Mouse (Mus musculus) ES-E14 (cell line): Measurements from ENCODE around the gene Cib3. TPM values are rescaled to one million over a fixed set of nuclear protein-coding genes. Genes with fewer than 3 reads are reported as not detected.

ENCODE experiments used
- DNase-seq: peaks from one replicate; pipeline ENCODE4 v3.0.0-alpha.2; 2013; ENCODE audit warnings: low read depth, low spot score
- H3K27ac ChIP-seq: 2 replicates; pipeline ENCODE4 v1.5.1; 2012; ENCODE audit warnings: low read depth, mild to moderate bottlenecking, low read length, moderate library complexity, mixed read lengths; ENCODE audit not compliant: poor library complexity, insufficient read depth, severe bottlenecking
- H3K36me3 ChIP-seq: 2 replicates; pipeline ENCODE4 v1.6.1; 2012; ENCODE audit warnings: mild to moderate bottlenecking, low read length, moderate library complexity, mixed read lengths; ENCODE audit not compliant: control insufficient read depth, poor library complexity, insufficient read depth, severe bottlenecking
- H3K4me1 ChIP-seq, 2 experiments: fragments of 150-350 bp in 1 of 2; sonication (generic) in 1 of 2; 2 replicates each; pipeline ENCODE4 v1.6.1; 2012; ENCODE audit warnings: low read length in 2 of 2, mild to moderate bottlenecking in 1 of 2, mixed read lengths in 1 of 2; ENCODE audit not compliant: control insufficient read depth in 2 of 2, insufficient read depth in 2 of 2, poor library complexity in 1 of 2
- H3K4me3 ChIP-seq, 2 experiments: fragments of 150-350 bp in 1 of 2; sonication (generic) in 1 of 2; 2 replicates each; pipeline ENCODE4 v1.5.1; 2012; ENCODE audit warnings: low read length in 2 of 2, low read depth in 1 of 2, mild to moderate bottlenecking in 1 of 2, mixed read lengths in 1 of 2; ENCODE audit not compliant: insufficient read depth in 1 of 2, poor library complexity in 1 of 2, severe bottlenecking in 1 of 2
- H3K9ac ChIP-seq: 2 replicates; pipeline ENCODE4 v1.6.1; 2012; ENCODE audit warnings: low read depth, mild to moderate bottlenecking, low read length, mixed read lengths; ENCODE audit not compliant: poor library complexity, insufficient read depth, severe bottlenecking
- H3K9me3 ChIP-seq: fragments of 150-350 bp; sonication (generic); 2 replicates; pipeline ENCODE4 v1.6.1; 2012; ENCODE audit warnings: low read depth, mild to moderate bottlenecking, low read length; ENCODE audit not compliant: control insufficient read depth, insufficient read depth
- CHD2 ChIP-seq: IDR thresholded peaks from 2 replicates; pipeline ENCODE4 v1.6.1; 2014; ENCODE audit warnings: mild to moderate bottlenecking, low read depth, low read length, inconsistent platforms
- HCFC1 ChIP-seq: IDR thresholded peaks from 2 replicates; pipeline ENCODE4 v1.6.1; 2012; ENCODE audit warnings: low read length, inconsistent platforms, borderline replicate concordance; ENCODE audit not compliant: insufficient read depth
- MAFK ChIP-seq: IDR thresholded peaks from 2 replicates; pipeline ENCODE4 v1.6.1; 2014; ENCODE audit warnings: mild to moderate bottlenecking, low read depth, low read length, inconsistent platforms; ENCODE audit not compliant: insufficient read depth
- ZC3H11A ChIP-seq: IDR thresholded peaks from 2 replicates; pipeline ENCODE4 v1.6.1; 2012; ENCODE audit warnings: low read depth, mild to moderate bottlenecking, inconsistent platforms, low read length, borderline replicate concordance
- ZNF384 ChIP-seq: IDR thresholded peaks from 2 replicates; pipeline ENCODE4 v1.6.1; 2012; ENCODE audit warnings: low read depth, low read length, inconsistent platforms
- in situ Hi-C, 2 experiments: fragments of 600-800 bp; cut with MboI; formaldehyde crosslinking; loops; one replicate each; pipeline ENCODE4 v1.15.1; 2025; ENCODE audit warnings: low sequenced_read_pairs in 2 of 2, inconsistent platforms in 1 of 2; ENCODE audit not compliant: unreplicated experiment in 2 of 2
- total RNA-seq: library from RNA; depleted of rRNA; stranded (reverse); fragments of 300-350 nt; gene quantifications from 2 replicates; pipeline ENCODE4 v1.2.3, GENCODE M21; 2012; rRNA removed

Gene Cib3
- total RNA-seq: 0.31 and 0.37 TPM in 2 replicates

DNA sequence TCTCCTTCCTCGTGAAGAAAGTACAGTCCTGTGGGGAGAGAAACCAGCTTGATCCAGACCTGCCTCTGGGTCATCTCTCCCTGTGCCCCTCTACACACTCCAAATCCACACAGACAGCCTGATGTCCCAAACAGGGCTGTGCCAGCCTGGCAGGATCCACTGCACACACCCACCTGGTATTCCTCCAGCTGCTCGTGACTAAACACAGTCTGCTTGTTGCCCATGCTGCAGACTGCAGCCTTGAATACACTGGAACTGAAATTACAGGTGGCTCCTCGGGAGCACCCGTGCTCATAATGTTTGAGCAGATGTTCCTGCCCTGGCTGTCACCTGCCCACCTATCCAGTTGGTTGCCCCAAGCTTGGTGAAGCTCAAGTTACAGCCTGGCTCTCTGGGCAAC lies at the start of gene Cib3:
Gene Cib3 (minus strand): TSS at position 87 of the 400 bp plus-strand sequence.
- TF ChIP-seq MAFK: no peak
- no peak for TF ChIP-seq ZNF384
- TF ChIP-seq ZC3H11A: no peak
- TF ChIP-seq HCFC1: no peak
- no peak for TF ChIP-seq CHD2
- Histone ChIP-seq H3K27ac (no peak within 1 kb of the TSS), H3K9ac (no peak within 1 kb of the TSS), H3K36me3 (no peaks in the 10 kb centered on the region), H3K4me3 (no peak within 1 kb of the TSS), H3K4me1 (no peaks in the 10 kb centered on the region), H3K9me3 (no peaks in the 10 kb centered on the region)
- in situ Hi-C loops: no loop called here
- DNase-seq: no peak

- H3K36me3 ChIP-seq: peaks cover 3% of the 10 kb centered on the region; the same call in 1 of the 2 replicates
- no peak overlapping the region for H3K9ac ChIP-seq
- in situ Hi-C loops: loop anchor here in 1 of 2 experiments (10.0 kb wide), 1 partner anchor 103 kb away; no protein-coding TSS in a partner anchor
- no peaks in the 10 kb centered on the region for H3K9me3 ChIP-seq
- no peak for DNase-seq
- peaks cover 0 to 2% of the 10 kb centered on the region in 2 experiments; a peak in 2 of 4 replicates for H3K4me1 ChIP-seq
- H3K4me3 ChIP-seq: no peak overlapping the region
- no peak overlapping the region for H3K27ac ChIP-seq
- TF ChIP-seq MAFK (no peak), ZC3H11A (no peak), ZNF384 (no peak), HCFC1 (no peak), CHD2 (no peak)
Observed at GRCm38 (mm10) chr8:72261872-72262271, 49.2 kb upstream of the Cib3 start.

GRCm38 (mm10) chr8:72261431-72261830 lies 48.8 kb upstream of the Cib3 start:
- H3K27ac ChIP-seq: no peak overlapping the region
- H3K36me3 ChIP-seq: peaks cover 3% of the 10 kb centered on the region; the same call in 1 of the 2 replicates
- no peaks in the 10 kb centered on the region for H3K9me3 ChIP-seq
- H3K4me3 ChIP-seq: no peak overlapping the region
- no peak overlapping the region for H3K9ac ChIP-seq
- peaks cover 0 to 2% of the 10 kb centered on the region in 2 experiments; a peak in 2 of 4 replicates for H3K4me1 ChIP-seq
- no peak for DNase-seq
- TF ChIP-seq ZNF384 (no peak), HCFC1 (no peak), MAFK (no peak), CHD2 (no peak), ZC3H11A (no peak)
- in situ Hi-C loops: loop anchor here in 1 of 2 experiments (10.0 kb wide), 1 partner anchor 103 kb away; no protein-coding TSS in a partner anchor

DNA sequence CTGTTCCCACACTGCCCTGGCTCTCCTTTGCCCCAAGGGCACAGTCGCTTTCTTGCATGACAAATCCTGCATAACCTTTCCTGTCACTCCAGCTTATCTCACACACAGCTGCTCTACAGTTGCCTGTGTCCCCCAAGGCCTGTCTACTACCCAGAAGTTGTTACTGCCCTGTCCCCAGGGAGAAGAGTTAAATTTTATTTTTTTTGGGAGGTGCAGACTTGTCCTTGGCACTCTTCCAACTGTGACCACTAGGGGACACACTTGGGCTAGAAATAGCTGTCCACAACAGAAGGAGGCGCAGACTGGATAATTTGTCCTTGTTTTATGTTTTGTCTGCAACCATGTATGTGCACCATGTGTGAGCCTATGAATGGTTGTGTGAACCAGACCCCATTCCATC lies 48.4 kb upstream of the Cib3 start:
- H3K9me3 ChIP-seq: no peaks in the 10 kb centered on the region
- TF ChIP-seq CHD2: no peak
- TF ChIP-seq ZNF384: no peak
- peak; percentile 99 for TF ChIP-seq ZC3H11A
- no peak overlapping the region for H3K9ac ChIP-seq
- peaks cover 0 to 2% of the 10 kb centered on the region in 2 experiments; a peak in 2 of 4 replicates for H3K4me1 ChIP-seq
- in situ Hi-C loops: loop anchor here in 1 of 2 experiments (10.0 kb wide), 1 partner anchor 104 kb away; no protein-coding TSS in a partner anchor
- H3K27ac ChIP-seq: no peak overlapping the region
- peaks cover 3% of the 10 kb centered on the region; the same call in 1 of the 2 replicates for H3K36me3 ChIP-seq
- no peak overlapping the region for H3K4me3 ChIP-seq
- peak; percentile 42 for DNase-seq

DNA sequence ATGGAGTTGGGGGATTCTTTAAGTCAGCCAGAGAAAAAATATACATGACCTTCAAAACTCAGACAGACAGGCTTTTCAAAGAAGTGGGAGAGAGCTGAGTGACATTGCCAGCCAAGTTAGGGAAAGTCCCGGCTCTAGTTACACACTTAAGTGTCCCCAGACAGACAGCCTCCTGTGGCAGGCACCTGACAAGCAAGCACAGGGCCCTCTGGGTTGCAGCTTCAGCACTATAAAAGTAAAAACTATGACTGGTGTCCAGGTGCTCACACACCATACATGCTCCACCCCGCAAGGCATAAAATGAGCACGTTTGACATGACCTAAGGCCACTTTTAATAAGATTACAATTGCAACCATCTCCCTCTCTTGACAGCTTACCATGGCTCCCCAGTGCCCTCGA lies 47.9 kb upstream of the Cib3 start:
- in situ Hi-C loops: loop anchor here in 1 of 2 experiments (10.0 kb wide), 1 partner anchor 104 kb away; no protein-coding TSS in a partner anchor
- H3K27ac ChIP-seq: no peak overlapping the region
- no peak for DNase-seq
- H3K4me1 ChIP-seq: peaks cover 0 to 2% of the 10 kb centered on the region in 2 experiments; a peak in 2 of 4 replicates
- H3K36me3 ChIP-seq: peaks cover 3% of the 10 kb centered on the region; the same call in 1 of the 2 replicates
- no peak overlapping the region for H3K4me3 ChIP-seq
- no peak overlapping the region for H3K9ac ChIP-seq
- no peaks in the 10 kb centered on the region for H3K9me3 ChIP-seq
- TF ChIP-seq HCFC1: no peak
- TF ChIP-seq MAFK: no peak
- TF ChIP-seq ZNF384: no peak
- TF ChIP-seq CHD2: no peak
- TF ChIP-seq ZC3H11A: no peak
